Mouse (Mus musculus): Measurements from ENCODE around the gene Igdcc4. TPM values are rescaled to one million over a fixed set of nuclear protein-coding genes. Genes with fewer than 3 reads are reported as not detected.

Gene Igdcc4
- polyA plus RNA-seq, 1 experiment from 2014 or later, result 12.8 TPM

- Histone ChIP-seq H3K27ac (ENCODE audit: low read depth, low read length) (peak overlapping the region; percentile 91; the same call in 1 of the 2 replicates), H3K9ac (ENCODE audit: low read depth, low read length) (peak overlapping the region; percentile 95), H3K9me3 (ENCODE audit: control insufficient read depth, low read length) (no peaks in the 10 kb centered on the region), H3K36me3 (ENCODE audit: control insufficient read depth, insufficient read depth, low read length) (no peaks in the 10 kb centered on the region), H3K27me3 (replicated peaks; ENCODE audit: control insufficient read depth, insufficient read depth, low read length) (no peaks in the 10 kb centered on the region), H3K4me2 (ENCODE audit: low read length) (peak overlapping the region; percentile 94), H3K4me3 (ENCODE audit: low read length) (peak overlapping the region; percentile 96), H3K4me1 (ENCODE audit: control insufficient read depth, insufficient read depth, low read depth, low read length) (peaks cover 16% of the 10 kb centered on the region)
- 0% methylated on average over 8 of the region's 8 CpGs for WGBS
- 0 out of 2 replicates have a peak, but pooled peaks have one; percentile 10 for ATAC-seq
Observed at GRCm38 (mm10) chr9:65142399-65142798, 41.1 kb downstream of the Igdcc4 start.

GRCm38 (mm10) chr9:65146001-65146400 lies 44.7 kb downstream of the Igdcc4 start:
- Histone ChIP-seq H3K9ac (ENCODE audit: low read depth, low read length) (no peak overlapping the region), H3K27me3 (replicated peaks; ENCODE audit: control insufficient read depth, insufficient read depth, low read length) (no peaks in the 10 kb centered on the region), H3K36me3 (ENCODE audit: control insufficient read depth, insufficient read depth, low read length) (no peaks in the 10 kb centered on the region), H3K4me2 (ENCODE audit: low read length) (no peak overlapping the region), H3K4me3 (ENCODE audit: low read length) (no peak overlapping the region), H3K9me3 (ENCODE audit: control insufficient read depth, low read length) (no peaks in the 10 kb centered on the region), H3K27ac (ENCODE audit: low read depth, low read length) (no peak overlapping the region), H3K4me1 (ENCODE audit: control insufficient read depth, insufficient read depth, low read depth, low read length) (peaks cover 10% of the 10 kb centered on the region)
- 32% methylated on average over 5 of the region's 5 CpGs for whole genome bisulfite sequencing
- ATAC-seq, result no peak

- no peak for ATAC-seq
- Histone ChIP-seq H3K4me2 (ENCODE audit: low read length) (no peak overlapping the region), H3K36me3 (ENCODE audit: control insufficient read depth, insufficient read depth, low read length) (no peaks in the 10 kb centered on the region), H3K27ac (ENCODE audit: low read depth, low read length) (no peak overlapping the region), H3K9ac (ENCODE audit: low read depth, low read length) (no peak overlapping the region), H3K9me3 (ENCODE audit: control insufficient read depth, low read length) (no peaks in the 10 kb centered on the region), H3K4me1 (ENCODE audit: control insufficient read depth, insufficient read depth, low read depth, low read length) (peaks cover 15% of the 10 kb centered on the region), H3K27me3 (replicated peaks; ENCODE audit: control insufficient read depth, insufficient read depth, low read length) (no peaks in the 10 kb centered on the region), H3K4me3 (ENCODE audit: low read length) (no peak overlapping the region)
- 81% methylated on average over 7 of the region's 7 CpGs for WGBS
Observed at GRCm38 (mm10) chr9:65148507-65148906, 47.2 kb downstream of the Igdcc4 start.

GRCm38 (mm10) chr9:65152711-65153330 lies 51.5 kb downstream of the Igdcc4 start:
- Histone ChIP-seq H3K9me3 (ENCODE audit: control insufficient read depth, low read length) (no peaks in the 10 kb centered on the region), H3K27me3 (replicated peaks; ENCODE audit: control insufficient read depth, insufficient read depth, low read length) (no peaks in the 10 kb centered on the region), H3K36me3 (ENCODE audit: control insufficient read depth, insufficient read depth, low read length) (no peaks in the 10 kb centered on the region), H3K4me2 (ENCODE audit: low read length) (no peak overlapping the region), H3K4me1 (ENCODE audit: control insufficient read depth, insufficient read depth, low read depth, low read length) (peaks cover 21% of the 10 kb centered on the region), H3K4me3 (ENCODE audit: low read length) (no peak overlapping the region), H3K9ac (ENCODE audit: low read depth, low read length) (peak overlapping the region; percentile 17), H3K27ac (ENCODE audit: low read depth, low read length) (peak overlapping the region; percentile 74)
- 25% methylated on average over 6 of the region's 6 CpGs for WGBS
- no peak; the same call in 1 of the 2 replicates for ATAC-seq

GRCm38 (mm10) chr9:65153331-65153711 lies 52.0 kb downstream of the Igdcc4 start:
- peak; percentile 84 for ATAC-seq

GRCm38 (mm10) chr9:65154692-65155455 lies 53.6 kb downstream of the Igdcc4 start:
- no peak overlapping the region for H3K27ac ChIP-seq (ENCODE audit: low read depth, low read length)
- peaks cover 21% of the 10 kb centered on the region for H3K4me1 ChIP-seq (ENCODE audit: control insufficient read depth, insufficient read depth, low read depth, low read length)

More at GRCm38 (mm10) chr9:65153331-65153711, 52.0 kb downstream of the Igdcc4 start:
- Histone ChIP-seq H3K4me1 (ENCODE audit: control insufficient read depth, insufficient read depth, low read depth, low read length) (peaks cover 21% of the 10 kb centered on the region), H3K9me3 (ENCODE audit: control insufficient read depth, low read length) (no peaks in the 10 kb centered on the region), H3K27me3 (replicated peaks; ENCODE audit: control insufficient read depth, insufficient read depth, low read length) (no peaks in the 10 kb centered on the region), H3K4me2 (ENCODE audit: low read length) (no peak overlapping the region), H3K9ac (ENCODE audit: low read depth, low read length) (peak overlapping the region; percentile 3; the same call in 1 of the 2 replicates), H3K27ac (ENCODE audit: low read depth, low read length) (peak overlapping the region; percentile 74), H3K4me3 (ENCODE audit: low read length) (no peak overlapping the region), H3K36me3 (ENCODE audit: control insufficient read depth, insufficient read depth, low read length) (no peaks in the 10 kb centered on the region)
- WGBS, result 7% methylated on average over 5 of the region's 5 CpGs

GRCm38 (mm10) chr9:65156604-65157003 lies 55.3 kb downstream of the Igdcc4 start:
- no peak for ATAC-seq
- 7% methylated on average over 8 of the region's 8 CpGs for WGBS
- no peak overlapping the region for H3K27ac ChIP-seq (ENCODE audit: low read depth, low read length)
- H3K27me3 ChIP-seq (replicated peaks; ENCODE audit: control insufficient read depth, insufficient read depth, low read length), result no peaks in the 10 kb centered on the region; the same call in 1 of the 2 replicates
- 0 out of 2 replicates have a peak overlapping the region, but pooled peaks have one; percentile 18 for H3K9ac ChIP-seq (ENCODE audit: low read depth, low read length)
- H3K9me3 ChIP-seq (ENCODE audit: control insufficient read depth, low read length), result no peaks in the 10 kb centered on the region
- H3K4me3 ChIP-seq (ENCODE audit: low read length), result no peak overlapping the region
- H3K4me2 ChIP-seq (ENCODE audit: low read length), result 0 out of 2 replicates have a peak overlapping the region, but pooled peaks have one; percentile 2
- H3K4me1 ChIP-seq (ENCODE audit: control insufficient read depth, insufficient read depth, low read depth, low read length), result peaks cover 21% of the 10 kb centered on the region
- no peaks in the 10 kb centered on the region for H3K36me3 ChIP-seq (ENCODE audit: control insufficient read depth, insufficient read depth, low read length)

More at GRCm38 (mm10) chr9:65154692-65155455, 53.6 kb downstream of the Igdcc4 start:
- Histone ChIP-seq H3K9me3 (ENCODE audit: control insufficient read depth, low read length) (no peaks in the 10 kb centered on the region), H3K4me3 (ENCODE audit: low read length) (no peak overlapping the region), H3K27me3 (replicated peaks; ENCODE audit: control insufficient read depth, insufficient read depth, low read length) (no peaks in the 10 kb centered on the region), H3K4me2 (ENCODE audit: low read length) (no peak overlapping the region), H3K36me3 (ENCODE audit: control insufficient read depth, insufficient read depth, low read length) (no peaks in the 10 kb centered on the region), H3K9ac (ENCODE audit: low read depth, low read length) (no peak overlapping the region)
- WGBS, result 72% methylated on average over 9 of the region's 9 CpGs
- ATAC-seq, result no peak

GRCm38 (mm10) chr9:65157631-65158030 lies 56.3 kb downstream of the Igdcc4 start:
- 49% methylated on average over 6 of the region's 6 CpGs for WGBS

GRCm38 (mm10) chr9:65161188-65161587 lies 59.9 kb downstream of the Igdcc4 start:
- 34% methylated on average over 4 of the region's 4 CpGs for WGBS
- H3K36me3 ChIP-seq (ENCODE audit: control insufficient read depth, insufficient read depth, low read length), result no peaks in the 10 kb centered on the region
- no peaks in the 10 kb centered on the region for H3K9me3 ChIP-seq (ENCODE audit: control insufficient read depth, low read length)
- no peak overlapping the region for H3K9ac ChIP-seq (ENCODE audit: low read depth, low read length)
- H3K27me3 ChIP-seq (replicated peaks; ENCODE audit: control insufficient read depth, insufficient read depth, low read length), result no peaks in the 10 kb centered on the region; the same call in 1 of the 2 replicates
- no peak overlapping the region for H3K27ac ChIP-seq (ENCODE audit: low read depth, low read length)
- H3K4me1 ChIP-seq (ENCODE audit: control insufficient read depth, insufficient read depth, low read depth, low read length), result peaks cover 25% of the 10 kb centered on the region
- H3K4me2 ChIP-seq (ENCODE audit: low read length), result no peak overlapping the region
- no peak for ATAC-seq
- H3K4me3 ChIP-seq (ENCODE audit: low read length), result no peak overlapping the region

More at GRCm38 (mm10) chr9:65157631-65158030, 56.3 kb downstream of the Igdcc4 start:
- Histone ChIP-seq H3K9me3 (ENCODE audit: control insufficient read depth, low read length) (no peaks in the 10 kb centered on the region), H3K36me3 (ENCODE audit: control insufficient read depth, insufficient read depth, low read length) (no peaks in the 10 kb centered on the region), H3K27ac (ENCODE audit: low read depth, low read length) (no peak overlapping the region), H3K27me3 (replicated peaks; ENCODE audit: control insufficient read depth, insufficient read depth, low read length) (no peaks in the 10 kb centered on the region; the same call in 1 of the 2 replicates), H3K9ac (ENCODE audit: low read depth, low read length) (no peak overlapping the region), H3K4me3 (ENCODE audit: low read length) (no peak overlapping the region), H3K4me2 (ENCODE audit: low read length) (no peak overlapping the region), H3K4me1 (ENCODE audit: control insufficient read depth, insufficient read depth, low read depth, low read length) (peaks cover 25% of the 10 kb centered on the region)
- ATAC-seq, result no peak
